Mouse (Mus musculus): ENCODE data around the gene Gid4. TPM values are rescaled to one million over a fixed set of nuclear protein-coding genes. Genes with fewer than 3 reads are reported as not detected.
A peak's percentile ranks its signal among the peaks of the same experiment; 100 is the strongest.

The Gid4 gene
- polyA plus RNA-seq, 1 experiment from 2014 or later, result 19.3 TPM

DNA sequence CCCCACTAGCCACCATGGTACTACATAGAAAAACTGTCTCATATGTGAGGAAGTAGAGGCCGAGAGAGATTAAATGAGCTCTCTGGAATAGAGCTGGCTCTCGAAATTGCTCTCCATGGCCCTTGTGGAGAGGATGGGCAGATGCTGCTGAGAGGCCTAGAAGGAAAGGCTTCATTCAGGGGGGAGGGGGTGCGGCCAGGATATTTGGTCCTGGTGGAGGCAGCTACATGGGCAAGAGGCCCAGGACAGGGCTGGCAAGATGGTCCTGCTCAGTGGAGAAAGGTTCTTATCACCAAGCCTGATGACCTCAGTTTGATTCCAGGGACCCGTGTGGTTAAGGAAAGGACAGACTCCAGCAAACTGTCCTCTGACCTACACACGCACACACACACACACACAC is 31.0 kb upstream of the Gid4 start:
- peaks cover 12% of the 10 kb centered on the region for H3K4me1 ChIP-seq (ENCODE audit: control insufficient read depth, insufficient read depth, low read length)

GRCm38 (mm10) chr11:60387944-60388343 is 29.0 kb upstream of the Gid4 start:
- 83% methylated on average over 2 of the region's 2 CpGs for WGBS (ENCODE audit: insufficient replicate concordance)
- no peak overlapping the region for H3K9ac ChIP-seq (ENCODE audit: low read depth, low read length)

More for the DNA sequence above, 31.0 kb upstream of the Gid4 start:
- peaks cover 6% of the 10 kb centered on the region; the same call in 1 of the 2 replicates for H3K27me3 ChIP-seq (ENCODE audit: control insufficient read depth, insufficient read depth, low read length)
- H3K36me3 ChIP-seq (ENCODE audit: control insufficient read depth, insufficient read depth, low read length), result no peaks in the 10 kb centered on the region
- ATAC-seq (replicated peaks; ENCODE audit: insufficient number of reproducible peaks, low FRiP score, low TSS enrichment), result no peak
- H3K27ac ChIP-seq (ENCODE audit: low read depth, low read length), result no peak overlapping the region
- H3K9ac ChIP-seq (ENCODE audit: low read depth, low read length), result no peak overlapping the region
- WGBS (ENCODE audit: insufficient replicate concordance), result 76% methylated on average over 5 of the region's 5 CpGs
- no peak overlapping the region for H3K4me3 ChIP-seq (ENCODE audit: low read depth, low read length)
- no peaks in the 10 kb centered on the region for H3K9me3 ChIP-seq (replicated peaks; ENCODE audit: control insufficient read depth, low read length)
- H3K4me2 ChIP-seq, result no peak overlapping the region

GRCm38 (mm10) chr11:60391346-60391745 is 25.6 kb upstream of the Gid4 start:
- 78% methylated on average over 6 of the region's 6 CpGs for WGBS (ENCODE audit: insufficient replicate concordance)
- no peak for ATAC-seq (replicated peaks; ENCODE audit: insufficient number of reproducible peaks, low FRiP score, low TSS enrichment)

More at GRCm38 (mm10) chr11:60387944-60388343, 29.0 kb upstream of the Gid4 start:
- H3K27ac ChIP-seq (ENCODE audit: low read depth, low read length), result no peak overlapping the region
- no peak overlapping the region for H3K4me2 ChIP-seq
- no peak for ATAC-seq (replicated peaks; ENCODE audit: insufficient number of reproducible peaks, low FRiP score, low TSS enrichment)
- H3K4me3 ChIP-seq (ENCODE audit: low read depth, low read length), result no peak overlapping the region
- no peaks in the 10 kb centered on the region for H3K36me3 ChIP-seq (ENCODE audit: control insufficient read depth, insufficient read depth, low read length)
- no peaks in the 10 kb centered on the region for H3K9me3 ChIP-seq (replicated peaks; ENCODE audit: control insufficient read depth, low read length)
- H3K4me1 ChIP-seq (ENCODE audit: control insufficient read depth, insufficient read depth, low read length), result peaks cover 6% of the 10 kb centered on the region
- H3K27me3 ChIP-seq (ENCODE audit: control insufficient read depth, insufficient read depth, low read length), result peaks cover 6% of the 10 kb centered on the region; the same call in 1 of the 2 replicates

DNA sequence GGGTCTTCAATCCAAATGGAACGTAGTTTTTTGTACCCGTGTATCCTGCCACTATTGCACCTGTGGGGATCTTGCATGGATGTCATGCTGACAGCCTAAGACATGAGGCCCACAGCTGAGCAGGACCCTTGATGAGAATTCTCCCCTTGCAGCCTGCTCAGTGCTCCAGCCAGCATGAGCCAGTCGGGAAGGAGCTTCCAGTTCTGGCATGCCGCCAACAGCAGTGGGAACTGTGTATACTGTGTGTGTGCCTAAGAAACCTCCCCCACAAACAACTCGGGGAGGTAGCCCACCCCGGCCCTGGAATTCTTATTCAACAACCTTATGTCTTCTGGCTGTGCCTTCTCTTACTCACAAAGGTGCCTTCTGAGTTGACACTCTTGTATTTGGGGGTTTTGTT is 20.4 kb upstream of the Gid4 start:
- 72% methylated on average over 6 of the region's 6 CpGs for whole genome bisulfite sequencing (ENCODE audit: insufficient replicate concordance)
- H3K4me1 ChIP-seq (ENCODE audit: control insufficient read depth, insufficient read depth, low read length), result no peaks in the 10 kb centered on the region
- H3K4me3 ChIP-seq (ENCODE audit: low read depth, low read length), result no peak overlapping the region
- no peaks in the 10 kb centered on the region for H3K27me3 ChIP-seq (ENCODE audit: control insufficient read depth, insufficient read depth, low read length)
- H3K9me3 ChIP-seq (replicated peaks; ENCODE audit: control insufficient read depth, low read length), result no peaks in the 10 kb centered on the region
- no peak for ATAC-seq (replicated peaks; ENCODE audit: insufficient number of reproducible peaks, low FRiP score, low TSS enrichment)
- peaks cover 5% of the 10 kb centered on the region for H3K36me3 ChIP-seq (ENCODE audit: control insufficient read depth, insufficient read depth, low read length)
- no peak overlapping the region for H3K9ac ChIP-seq (ENCODE audit: low read depth, low read length)
- no peak overlapping the region for H3K27ac ChIP-seq (ENCODE audit: low read depth, low read length)
- no peak overlapping the region for H3K4me2 ChIP-seq

More at GRCm38 (mm10) chr11:60391346-60391745, 25.6 kb upstream of the Gid4 start:
- Histone ChIP-seq H3K9me3 (replicated peaks; ENCODE audit: control insufficient read depth, low read length) (no peaks in the 10 kb centered on the region), H3K27me3 (ENCODE audit: control insufficient read depth, insufficient read depth, low read length) (no peaks in the 10 kb centered on the region), H3K4me1 (ENCODE audit: control insufficient read depth, insufficient read depth, low read length) (no peaks in the 10 kb centered on the region), H3K4me2 (no peak overlapping the region), H3K36me3 (ENCODE audit: control insufficient read depth, insufficient read depth, low read length) (no peaks in the 10 kb centered on the region), H3K9ac (ENCODE audit: low read depth, low read length) (no peak overlapping the region), H3K4me3 (ENCODE audit: low read depth, low read length) (no peak overlapping the region), H3K27ac (ENCODE audit: low read depth, low read length) (no peak overlapping the region)

DNA sequence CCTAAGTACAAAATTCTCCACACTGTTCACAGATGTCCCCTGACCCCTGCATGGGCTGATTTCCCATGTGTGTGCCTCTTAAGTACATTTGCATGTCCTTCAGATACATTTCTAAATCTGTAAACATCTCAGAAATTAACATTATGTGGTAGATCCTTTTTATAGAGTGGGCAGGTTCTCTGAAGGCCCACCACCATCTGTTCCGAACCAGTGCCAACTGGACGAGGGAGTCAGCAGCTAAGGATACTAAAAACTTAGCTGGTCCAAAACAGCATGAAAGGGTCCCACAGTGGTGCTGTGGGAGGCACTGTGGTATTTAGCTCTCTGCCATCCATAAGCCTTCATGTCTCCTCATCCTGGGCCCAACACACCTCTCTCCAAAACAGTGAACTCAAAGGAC is 19.8 kb upstream of the Gid4 start:
- ATAC-seq (replicated peaks; ENCODE audit: insufficient number of reproducible peaks, low FRiP score, low TSS enrichment), result no peak
- Histone ChIP-seq H3K9me3 (replicated peaks; ENCODE audit: control insufficient read depth, low read length) (no peaks in the 10 kb centered on the region), H3K27me3 (ENCODE audit: control insufficient read depth, insufficient read depth, low read length) (no peaks in the 10 kb centered on the region), H3K4me1 (ENCODE audit: control insufficient read depth, insufficient read depth, low read length) (no peaks in the 10 kb centered on the region), H3K27ac (ENCODE audit: low read depth, low read length) (no peak overlapping the region), H3K4me2 (no peak overlapping the region), H3K4me3 (ENCODE audit: low read depth, low read length) (no peak overlapping the region), H3K36me3 (ENCODE audit: control insufficient read depth, insufficient read depth, low read length) (peaks cover 5% of the 10 kb centered on the region), H3K9ac (ENCODE audit: low read depth, low read length) (no peak overlapping the region)
- 82% methylated on average over 2 of the region's 2 CpGs for WGBS (ENCODE audit: insufficient replicate concordance)

DNA sequence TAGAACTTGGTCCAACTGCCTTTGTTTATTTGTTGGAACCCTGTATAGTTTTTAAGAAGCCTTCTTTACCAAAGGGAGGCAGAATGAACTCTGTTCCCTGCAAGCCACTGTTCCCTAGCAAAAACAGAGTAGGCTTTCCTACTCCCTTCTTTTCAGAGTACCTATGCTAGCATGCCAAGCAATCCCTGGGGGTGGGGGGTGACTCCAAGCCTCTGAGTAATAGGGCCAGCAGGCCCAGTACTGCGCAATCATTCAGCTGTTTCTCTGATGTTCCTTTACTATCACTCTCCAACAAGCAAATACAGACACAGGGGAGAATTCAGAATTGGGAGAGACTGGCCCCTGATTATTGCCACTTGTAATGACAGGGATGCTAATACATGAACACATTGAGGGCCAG is 10.3 kb upstream of the Gid4 start:
- H3K9ac ChIP-seq (ENCODE audit: low read depth, low read length), result no peak overlapping the region
- no peaks in the 10 kb centered on the region for H3K9me3 ChIP-seq (replicated peaks; ENCODE audit: control insufficient read depth, low read length)
- H3K4me3 ChIP-seq (ENCODE audit: low read depth, low read length), result no peak overlapping the region
- no peak for ATAC-seq (replicated peaks; ENCODE audit: insufficient number of reproducible peaks, low FRiP score, low TSS enrichment)
- H3K4me1 ChIP-seq (ENCODE audit: control insufficient read depth, insufficient read depth, low read length), result no peaks in the 10 kb centered on the region
- no peaks in the 10 kb centered on the region for H3K27me3 ChIP-seq (ENCODE audit: control insufficient read depth, insufficient read depth, low read length)
- H3K27ac ChIP-seq (ENCODE audit: low read depth, low read length), result no peak overlapping the region
- H3K4me2 ChIP-seq, result no peak overlapping the region
- WGBS (ENCODE audit: insufficient replicate concordance), result 89% methylated on average over 1 of the region's 1 CpGs
- peaks cover 28% of the 10 kb centered on the region for H3K36me3 ChIP-seq (ENCODE audit: control insufficient read depth, insufficient read depth, low read length)

DNA sequence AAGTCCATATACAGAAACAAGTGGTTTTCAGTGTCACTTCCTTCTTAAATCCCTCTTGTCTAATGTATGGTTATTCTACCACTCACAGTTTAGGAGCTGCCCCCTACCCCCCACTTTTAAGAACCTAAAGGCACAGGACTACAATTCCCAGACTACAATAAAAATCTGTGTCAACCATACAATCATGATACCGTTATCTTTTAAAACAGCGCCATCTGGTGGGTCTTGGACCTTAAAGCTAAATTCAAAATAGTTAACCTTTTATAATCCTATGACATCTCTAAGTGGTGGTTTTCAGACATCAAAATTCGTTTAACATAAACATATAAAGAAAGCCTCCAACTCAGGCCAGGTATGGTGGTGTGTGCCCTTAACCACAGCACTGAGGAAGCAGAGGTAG is 4.8 kb upstream of the Gid4 start:
- Histone ChIP-seq H3K4me1 (ENCODE audit: control insufficient read depth, insufficient read depth, low read length) (peaks cover 12% of the 10 kb centered on the region; the same call in 1 of the 2 replicates), H3K9me3 (replicated peaks; ENCODE audit: control insufficient read depth, low read length) (no peaks in the 10 kb centered on the region), H3K27me3 (ENCODE audit: control insufficient read depth, insufficient read depth, low read length) (no peaks in the 10 kb centered on the region), H3K36me3 (ENCODE audit: control insufficient read depth, insufficient read depth, low read length) (peaks cover 2% of the 10 kb centered on the region; the same call in 1 of the 2 replicates), H3K4me3 (ENCODE audit: low read depth, low read length) (no peak overlapping the region), H3K9ac (ENCODE audit: low read depth, low read length) (no peak overlapping the region), H3K4me2 (no peak overlapping the region), H3K27ac (ENCODE audit: low read depth, low read length) (no peak overlapping the region)
- 18% methylated on average over 3 of the region's 3 CpGs for WGBS (ENCODE audit: insufficient replicate concordance)
- ATAC-seq (replicated peaks; ENCODE audit: insufficient number of reproducible peaks, low FRiP score, low TSS enrichment), result no peak

GRCm38 (mm10) chr11:60412921-60413320 is 4.0 kb upstream of the Gid4 start:
- Histone ChIP-seq H3K27me3 (ENCODE audit: control insufficient read depth, insufficient read depth, low read length) (no peaks in the 10 kb centered on the region), H3K4me3 (ENCODE audit: low read depth, low read length) (no peak overlapping the region), H3K27ac (ENCODE audit: low read depth, low read length) (no peak overlapping the region), H3K9ac (ENCODE audit: low read depth, low read length) (no peak overlapping the region), H3K36me3 (ENCODE audit: control insufficient read depth, insufficient read depth, low read length) (no peaks in the 10 kb centered on the region), H3K4me2 (no peak overlapping the region), H3K9me3 (replicated peaks; ENCODE audit: control insufficient read depth, low read length) (no peaks in the 10 kb centered on the region), H3K4me1 (ENCODE audit: control insufficient read depth, insufficient read depth, low read length) (peaks cover 12% of the 10 kb centered on the region; the same call in 1 of the 2 replicates)
- 88% methylated on average over 2 of the region's 2 CpGs for whole genome bisulfite sequencing (ENCODE audit: insufficient replicate concordance)
- ATAC-seq (replicated peaks; ENCODE audit: insufficient number of reproducible peaks, low FRiP score, low TSS enrichment), result no peak

DNA sequence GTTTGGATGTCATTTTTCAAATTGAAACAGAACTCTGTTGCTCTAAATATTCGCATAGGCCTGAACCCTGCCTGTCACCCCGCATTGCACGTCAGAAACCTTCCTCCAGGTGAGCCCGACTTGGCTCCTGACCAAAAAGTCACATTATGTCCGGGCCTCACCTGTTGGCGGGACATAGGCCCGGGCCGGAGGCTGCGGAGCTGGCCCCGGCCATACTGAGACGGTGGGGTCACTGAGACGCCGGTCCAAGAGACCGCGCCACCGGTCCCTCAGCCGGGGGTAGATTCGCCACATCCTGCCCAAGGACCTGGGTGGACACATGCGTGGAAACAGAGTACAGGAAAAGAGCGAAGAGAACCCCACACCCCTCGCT is 369 bp upstream of the Gid4 start:
- WGBS (ENCODE audit: insufficient replicate concordance), result under 1% methylated on average over 21 of the region's 21 CpGs
- Histone ChIP-seq H3K9ac (ENCODE audit: low read depth, low read length) (peak overlapping the region; percentile 84), H3K27me3 (ENCODE audit: control insufficient read depth, insufficient read depth, low read length) (no peaks in the 10 kb centered on the region), H3K4me3 (ENCODE audit: low read depth, low read length) (peak overlapping the region; percentile 79), H3K4me1 (ENCODE audit: control insufficient read depth, insufficient read depth, low read length) (peaks cover 21% of the 10 kb centered on the region), H3K27ac (ENCODE audit: low read depth, low read length) (peak overlapping the region; percentile 42), H3K9me3 (replicated peaks; ENCODE audit: control insufficient read depth, low read length) (no peaks in the 10 kb centered on the region), H3K4me2 (peak overlapping the region; percentile 86), H3K36me3 (ENCODE audit: control insufficient read depth, insufficient read depth, low read length) (no peaks in the 10 kb centered on the region)
- ATAC-seq (replicated peaks; ENCODE audit: insufficient number of reproducible peaks, low FRiP score, low TSS enrichment), result peak; percentile 39

Measured in heart, embryonic 11.5 days (tissue).